Mouse (Mus musculus): ENCODE measurements around the gene Atp1a1.

GRCm38 (mm10) chr3:101595866-101596630, 8.4 kb downstream of the Atp1a1 start:
- TF ChIP-seq TAL1 (IDR thresholded peaks at IDR 0.05; ENCODE audit: low read length) = no peak
- TF ChIP-seq GATA1 (IDR thresholded peaks at IDR 0.05; ENCODE audit: low read length) = no peak
